Mouse (Mus musculus) cerebellum, adult 18-20 months (tissue): Measurements from ENCODE around the gene Tdrd3.

ENCODE experiments used
- DNase-seq, 2 experiments: peaks; one replicate each; pipeline ENCODE4 v3.0.0; 2021

The Tdrd3 gene

DNA sequence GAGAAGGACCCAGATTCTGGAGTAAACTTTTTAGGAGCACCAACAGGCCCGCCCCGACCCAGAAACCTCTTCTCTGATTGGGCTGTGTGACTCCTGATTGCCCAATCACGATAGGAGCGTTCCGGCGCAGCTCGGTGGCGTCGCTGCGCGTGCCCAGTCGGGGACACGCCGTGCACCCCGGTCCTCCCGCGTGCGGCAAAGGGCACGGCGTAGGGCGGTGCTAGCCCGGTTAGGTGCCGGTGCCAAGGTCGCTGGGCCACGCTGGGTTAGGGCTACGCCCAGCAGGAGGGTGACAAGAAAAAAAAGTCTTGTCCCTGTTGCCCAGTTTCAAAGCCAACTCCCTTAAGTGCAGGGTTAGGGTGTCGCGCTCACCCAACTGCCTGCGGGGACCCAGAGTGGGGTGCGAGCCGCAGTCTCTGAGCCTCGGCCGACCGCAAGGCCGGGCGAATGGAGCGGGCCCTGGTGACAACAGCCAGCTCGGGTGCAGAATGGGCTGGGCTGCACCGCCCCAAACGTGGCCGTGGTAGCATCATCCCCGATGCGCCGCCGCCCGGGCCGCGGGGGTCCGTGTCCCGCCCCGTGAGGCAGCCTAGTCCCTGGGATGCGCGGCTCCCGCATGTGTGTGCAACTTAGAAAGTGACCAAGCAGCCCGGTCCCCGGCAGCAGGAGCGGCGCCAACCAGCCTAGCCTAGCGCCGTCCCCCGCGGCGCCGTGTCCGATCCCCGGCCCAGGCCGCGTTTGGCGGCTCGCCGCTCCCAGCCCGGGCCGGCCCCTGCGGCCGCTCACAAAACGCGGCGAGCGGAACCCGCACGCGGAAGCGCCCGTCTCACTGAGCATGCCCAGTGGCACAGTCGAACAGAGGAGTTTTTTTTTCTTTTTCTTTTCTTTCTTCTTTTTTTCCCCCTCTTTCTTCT lies at the start of gene Tdrd3:
Gene Tdrd3, plus strand, starts transcription at position 832 of the 914 bp plus-strand sequence.
- peak; percentile 95 to 96 for DNase-seq

DNA sequence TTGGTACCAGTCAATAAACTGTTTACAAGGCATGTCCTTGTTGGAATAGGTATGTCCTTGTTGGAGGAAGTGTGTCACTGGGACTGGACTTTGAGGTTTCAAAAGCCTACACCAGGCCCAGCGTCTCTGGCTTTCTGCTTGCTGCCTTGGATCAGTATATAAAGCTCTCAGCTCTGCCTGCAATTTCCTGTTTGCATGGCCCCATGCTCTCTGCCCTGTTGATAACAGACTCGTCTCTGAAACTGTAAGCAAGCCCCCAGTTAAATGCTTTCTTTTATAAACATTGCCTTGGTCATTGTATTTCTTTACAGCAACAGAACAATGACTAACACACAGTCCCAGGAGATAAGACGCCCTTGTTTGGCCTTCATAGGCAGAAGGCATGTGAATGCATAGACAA lies 49.3 kb upstream of the Tdrd3 start:
- no peak for DNase-seq

DNA sequence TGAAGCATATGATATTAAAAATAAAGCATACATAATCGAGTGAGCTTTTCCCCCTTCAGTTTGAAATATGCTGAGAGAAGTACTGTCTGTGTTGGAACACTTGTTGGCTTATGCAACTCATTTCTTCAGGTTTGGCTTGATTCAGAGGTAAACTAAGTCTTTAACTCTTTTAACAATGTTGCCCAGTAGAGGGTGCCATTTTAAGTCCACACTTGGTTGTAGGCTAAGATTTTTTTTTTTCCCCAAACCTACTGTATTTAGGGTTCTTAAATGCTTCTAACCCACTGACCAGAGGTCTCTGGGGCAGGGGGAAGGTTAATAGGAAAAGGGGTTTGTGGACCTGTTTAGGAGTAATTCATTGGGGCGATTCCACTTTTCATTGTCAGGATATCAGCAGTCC lies 33.4 kb upstream of the Tdrd3 start:
- DNase-seq, result no peak

DNA sequence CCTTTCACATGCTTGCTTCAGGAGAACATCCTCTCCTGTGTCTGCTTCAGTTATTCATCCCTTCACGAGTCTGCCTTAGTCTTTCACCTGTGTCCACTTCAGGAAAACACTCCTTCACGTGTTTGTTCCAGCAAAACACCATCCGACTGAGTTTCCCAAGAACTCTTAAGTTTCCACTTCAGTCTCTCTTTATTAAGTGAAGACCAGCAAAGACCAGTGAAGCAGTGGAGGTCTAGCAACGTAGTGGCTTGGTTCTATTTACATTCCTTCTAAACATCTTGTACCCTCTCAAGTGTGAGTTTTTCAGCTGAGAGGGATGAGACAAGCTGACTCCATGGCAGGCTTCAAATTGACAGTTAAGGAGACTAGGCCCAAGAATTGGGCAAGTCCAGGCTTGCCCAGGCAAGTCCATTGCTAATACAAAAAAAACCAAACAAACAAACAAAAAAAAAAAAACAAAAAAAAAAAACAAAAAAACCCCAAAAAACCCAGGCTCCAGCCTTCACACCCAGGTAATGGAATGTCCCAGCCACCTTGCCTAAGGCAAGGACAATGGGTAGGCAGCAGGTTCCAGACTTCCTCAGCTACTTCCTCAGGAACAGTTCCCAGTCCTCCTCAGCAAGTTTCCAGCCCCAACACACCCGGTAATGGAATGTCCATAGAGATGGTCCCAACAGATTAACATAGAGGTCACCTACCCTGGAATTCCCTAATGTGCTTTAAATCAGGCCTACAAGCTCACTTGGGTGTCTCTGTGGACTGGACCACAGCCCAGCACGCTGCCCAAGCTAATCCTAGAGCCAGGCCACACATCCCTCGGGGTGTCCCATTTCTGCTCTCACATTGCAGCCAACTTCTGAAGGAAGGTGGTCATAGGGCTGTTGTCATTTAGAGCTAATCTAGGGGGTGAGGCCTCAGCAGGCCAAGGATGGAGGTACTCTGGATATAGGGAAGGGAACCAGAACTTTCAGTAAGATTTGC lies 31.9 kb upstream of the Tdrd3 start:
- DNase-seq, result no peak

DNA sequence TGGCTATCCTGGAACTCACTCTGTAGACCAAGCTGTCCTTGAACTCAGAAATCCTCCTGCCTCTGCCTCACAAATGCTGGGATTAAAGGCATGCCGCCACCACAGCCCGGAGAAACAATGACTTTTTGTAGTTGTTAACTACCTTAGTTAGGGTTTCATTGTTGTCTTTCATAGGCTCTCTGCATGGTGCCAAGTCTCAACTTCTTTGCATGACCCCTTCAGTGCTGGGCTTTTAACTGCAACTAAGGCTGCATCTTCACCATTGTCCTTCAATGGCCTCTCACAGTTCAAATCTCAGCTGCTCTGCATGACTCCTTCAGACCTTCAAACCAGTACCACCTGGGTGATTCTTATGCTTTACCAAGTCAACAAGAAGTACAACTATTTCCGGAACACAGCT lies 23.3 kb upstream of the Tdrd3 start:
- no peak for DNase-seq

DNA sequence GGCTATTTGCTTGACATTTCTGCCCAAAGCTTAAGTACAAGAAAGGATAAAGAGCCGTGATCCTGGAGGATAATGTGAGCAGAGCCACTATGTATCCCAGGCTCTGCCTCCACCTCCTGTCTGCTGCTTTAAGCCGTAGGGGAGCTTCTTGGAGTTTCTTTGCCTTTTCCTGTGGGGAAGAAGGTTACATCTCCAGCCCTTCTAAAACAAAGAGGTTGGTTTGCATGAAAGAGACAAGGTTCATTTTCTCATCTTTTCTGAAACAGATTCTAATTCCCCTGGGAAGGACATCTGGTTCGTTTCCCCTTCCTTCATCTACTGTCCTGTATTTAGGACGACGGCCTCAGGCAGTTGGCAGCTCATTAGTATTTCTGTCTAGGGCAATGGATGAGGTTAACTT lies 19.8 kb upstream of the Tdrd3 start:
- DNase-seq, result no peak

DNA sequence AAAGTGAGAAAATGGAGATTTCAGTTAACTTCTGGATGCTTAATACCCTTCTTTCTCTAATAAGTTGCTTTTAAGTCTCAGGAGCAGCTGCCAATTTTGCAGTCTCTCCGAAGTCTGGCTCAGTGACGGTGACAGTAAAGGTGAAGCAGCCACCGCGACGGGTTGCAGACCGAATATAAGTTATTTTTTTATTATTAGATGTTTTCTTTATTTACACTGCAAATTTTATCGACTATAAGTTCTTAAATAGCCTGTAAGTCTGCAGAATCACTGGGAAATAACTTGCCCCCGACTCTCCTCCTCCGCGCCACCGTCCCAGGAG lies 992 bp upstream of the Tdrd3 start:
- DNase-seq, result no peak

DNA sequence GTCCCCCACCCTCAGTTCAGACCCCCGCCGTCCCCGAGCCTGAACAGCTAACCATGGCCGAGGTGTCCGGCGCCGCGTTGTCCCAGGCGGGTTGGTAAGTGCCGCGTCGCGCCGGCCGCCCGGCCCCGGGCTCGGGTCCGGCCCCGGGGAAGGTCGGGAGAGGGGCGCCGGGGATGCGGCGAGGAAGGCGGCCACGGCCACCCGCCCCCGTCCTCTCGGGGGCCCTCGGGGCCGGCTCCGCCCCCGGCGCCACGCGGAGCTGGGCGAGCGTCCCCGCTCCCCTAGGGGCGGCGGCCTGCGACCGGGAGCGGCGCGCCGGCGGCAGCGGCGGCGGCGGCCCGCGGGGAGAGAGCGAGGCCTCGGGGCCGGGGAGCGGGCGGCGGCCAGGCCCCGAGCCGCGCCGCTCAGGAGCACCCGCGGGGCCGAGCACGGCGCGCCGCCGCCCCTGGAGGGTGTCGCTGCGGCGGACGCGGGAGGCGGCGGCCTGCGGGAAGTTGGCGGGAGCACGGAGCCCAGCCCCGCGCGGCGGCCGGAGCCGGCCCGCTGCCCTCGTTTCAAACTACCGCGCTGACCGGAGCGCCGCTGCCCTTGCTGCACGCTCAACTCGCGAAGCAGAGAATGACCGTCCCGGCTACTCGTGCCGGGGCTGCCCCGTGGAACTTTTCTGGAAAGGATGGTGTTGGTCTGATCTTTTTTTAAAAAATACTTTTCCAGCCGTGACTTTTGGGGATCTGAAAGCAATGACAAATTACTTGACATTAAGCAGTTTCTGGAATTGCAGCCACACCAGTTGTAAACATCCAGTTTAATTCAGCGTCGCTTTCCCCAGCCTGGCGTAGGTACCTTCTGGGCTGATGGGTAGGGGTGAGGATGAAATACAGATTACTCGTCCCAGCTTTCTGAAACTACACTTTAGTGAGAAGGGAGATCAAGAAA lies 584 bp downstream of the Tdrd3 start:
- DNase-seq, result peak; percentile 59 to 77

DNA sequence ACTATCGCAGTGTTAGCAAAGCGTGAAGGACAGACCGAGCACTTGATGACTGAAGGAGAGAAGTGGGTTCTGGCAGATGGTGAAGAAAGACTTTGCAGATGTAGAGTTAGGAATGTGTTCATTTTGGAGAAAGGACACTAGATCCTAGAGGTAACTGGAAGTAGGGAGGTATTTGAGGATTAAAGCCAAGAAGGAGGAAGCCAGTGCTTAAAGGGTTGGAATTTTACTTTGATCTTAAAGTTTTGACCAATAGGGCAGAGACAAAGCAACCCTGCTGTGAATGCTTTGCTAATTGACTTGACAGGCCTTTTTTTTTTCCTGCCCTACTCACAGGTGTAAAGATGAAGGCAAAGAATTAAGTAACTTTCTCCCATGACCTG lies 1.2 kb downstream of the Tdrd3 start:
- DNase-seq, result no peak

DNA sequence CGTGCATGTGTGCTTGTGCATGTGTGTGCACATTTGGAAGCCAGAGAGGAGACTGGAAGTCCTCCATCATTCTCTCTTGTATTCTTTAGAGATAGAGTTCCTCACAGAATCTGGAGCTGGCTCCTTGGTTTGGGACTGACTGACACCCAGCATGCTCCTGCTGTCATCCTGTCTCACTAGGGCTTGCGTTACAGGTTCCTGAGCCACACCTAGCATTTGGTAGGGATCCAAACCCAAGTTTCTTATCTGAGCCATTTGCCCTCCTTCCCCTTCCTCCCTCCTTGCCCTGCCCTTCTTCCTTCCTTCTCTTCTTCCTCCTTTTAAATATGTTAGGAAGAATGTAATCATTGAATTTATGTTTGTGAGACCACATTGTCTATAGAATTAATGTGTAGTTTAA lies 3.3 kb downstream of the Tdrd3 start:
- no peak for DNase-seq

DNA sequence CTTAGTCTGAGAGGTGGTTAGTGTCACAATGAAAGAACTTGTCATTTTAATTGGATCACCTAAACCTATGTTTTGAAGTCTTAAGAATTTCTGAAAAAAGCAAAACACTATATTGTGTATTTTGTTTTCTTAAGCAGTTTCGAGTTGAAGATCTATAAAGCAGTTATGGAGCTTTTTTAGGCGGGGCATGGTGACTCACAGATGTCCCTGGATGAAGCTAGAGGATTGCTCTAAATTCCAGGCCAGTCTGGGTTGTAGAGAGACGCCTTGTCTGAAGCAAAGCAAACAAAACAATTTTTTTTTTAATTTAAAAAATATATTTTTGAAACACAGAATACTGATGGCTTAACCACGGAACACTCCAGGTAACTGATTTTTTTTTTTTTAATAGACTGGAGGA lies 4.1 kb downstream of the Tdrd3 start:
- no peak for DNase-seq

DNA sequence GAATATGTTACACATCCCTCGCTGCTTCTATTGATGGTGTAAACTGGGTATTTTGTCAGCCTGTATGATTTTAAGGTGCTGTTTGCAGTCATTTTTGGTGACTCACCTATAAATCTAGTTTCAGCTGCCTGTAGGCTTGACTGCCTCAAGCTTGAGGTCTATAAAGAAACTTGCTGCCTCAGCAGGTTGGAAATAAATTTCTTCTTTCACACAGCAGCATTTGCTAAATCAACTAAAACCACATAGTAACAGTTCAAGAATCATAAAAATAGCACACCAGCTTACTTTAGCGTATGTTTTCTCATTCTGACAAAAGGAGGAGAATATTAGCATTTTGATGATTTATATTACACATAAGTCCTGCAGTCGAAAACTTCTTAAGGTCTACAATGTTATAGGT lies 6.0 kb downstream of the Tdrd3 start:
- DNase-seq, result no peak

DNA sequence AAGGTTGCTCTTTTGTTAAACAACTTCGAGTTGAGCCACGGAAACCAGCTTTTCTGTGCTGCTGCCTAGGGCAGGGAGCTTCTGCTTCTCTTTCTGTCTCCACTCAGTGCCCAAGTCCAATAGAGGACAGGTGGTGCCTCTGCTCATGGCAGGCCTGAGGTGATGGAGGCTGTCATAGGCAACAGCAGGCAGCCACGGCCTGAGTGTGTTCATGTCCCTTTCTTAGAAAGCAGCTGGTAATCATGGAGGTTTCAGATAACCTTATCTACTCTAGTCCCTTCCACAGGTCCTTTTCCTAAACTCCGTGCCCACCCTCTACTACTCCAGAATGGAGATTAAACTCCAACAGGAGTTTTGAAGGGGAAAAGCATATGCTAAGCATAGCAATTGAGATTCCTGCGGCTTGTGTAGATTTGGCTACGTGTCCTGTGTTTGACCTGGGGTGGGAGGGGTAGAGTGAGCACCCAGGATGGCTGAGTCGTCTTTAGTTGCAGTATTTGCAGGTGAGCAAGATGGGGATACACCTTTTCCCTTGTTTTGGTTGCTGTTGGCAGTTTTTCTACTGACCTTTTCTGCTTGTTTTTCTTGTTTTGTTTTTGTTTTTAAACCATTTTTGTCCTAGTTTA lies 10.0 kb downstream of the Tdrd3 start:
- DNase-seq, result peak in 1 of 2 experiments; percentile 21

DNA sequence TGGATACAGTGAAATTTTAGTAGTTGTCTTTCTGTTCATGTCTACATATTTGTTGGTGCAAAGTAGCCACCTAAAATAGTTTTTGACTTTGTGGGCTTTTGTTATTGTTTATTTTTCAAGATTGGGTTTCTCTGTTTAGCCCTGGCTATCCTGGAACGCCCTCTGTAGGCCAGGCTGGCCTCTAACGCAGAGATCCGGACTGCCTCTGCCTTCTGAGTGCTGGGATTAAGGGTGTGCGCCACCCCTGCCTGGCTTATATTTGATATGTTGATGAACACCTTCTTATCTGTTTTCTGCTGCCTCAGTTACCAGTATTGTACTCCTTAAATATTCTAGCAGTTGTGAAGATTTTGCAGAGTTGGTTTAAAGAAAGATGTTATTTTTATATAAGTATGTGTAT lies 10.6 kb downstream of the Tdrd3 start:
- DNase-seq, result no peak

DNA sequence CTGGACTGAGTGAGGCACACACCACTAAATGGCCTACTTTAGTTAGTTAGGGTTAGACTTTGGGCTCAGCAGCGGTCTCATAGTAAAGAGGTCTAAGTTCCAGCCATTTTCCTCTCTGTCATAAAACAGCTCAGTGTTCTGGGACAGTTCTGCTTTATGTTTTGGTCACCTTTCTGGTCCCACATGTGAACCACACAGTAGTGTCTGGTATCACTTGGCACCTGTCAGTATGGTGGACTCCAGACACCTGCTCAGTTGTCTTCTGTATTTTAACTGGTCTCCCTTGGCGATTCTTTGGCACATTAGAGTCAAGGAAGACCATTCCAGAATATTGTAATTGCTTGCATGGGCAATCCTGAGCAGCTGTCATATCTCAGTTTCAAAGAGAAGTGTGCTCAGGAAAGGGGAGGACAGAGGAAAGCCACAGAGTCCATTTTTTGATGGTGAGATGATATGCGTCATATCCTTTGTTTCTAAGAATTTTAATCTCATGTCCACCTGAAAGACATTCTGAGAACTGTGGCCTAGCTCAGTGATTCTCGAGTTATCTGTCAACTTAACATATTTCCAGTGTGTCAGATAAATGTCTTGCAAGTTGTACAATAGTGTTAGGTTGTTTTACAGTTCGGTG lies 11.3 kb downstream of the Tdrd3 start:
- no peak for DNase-seq

DNA sequence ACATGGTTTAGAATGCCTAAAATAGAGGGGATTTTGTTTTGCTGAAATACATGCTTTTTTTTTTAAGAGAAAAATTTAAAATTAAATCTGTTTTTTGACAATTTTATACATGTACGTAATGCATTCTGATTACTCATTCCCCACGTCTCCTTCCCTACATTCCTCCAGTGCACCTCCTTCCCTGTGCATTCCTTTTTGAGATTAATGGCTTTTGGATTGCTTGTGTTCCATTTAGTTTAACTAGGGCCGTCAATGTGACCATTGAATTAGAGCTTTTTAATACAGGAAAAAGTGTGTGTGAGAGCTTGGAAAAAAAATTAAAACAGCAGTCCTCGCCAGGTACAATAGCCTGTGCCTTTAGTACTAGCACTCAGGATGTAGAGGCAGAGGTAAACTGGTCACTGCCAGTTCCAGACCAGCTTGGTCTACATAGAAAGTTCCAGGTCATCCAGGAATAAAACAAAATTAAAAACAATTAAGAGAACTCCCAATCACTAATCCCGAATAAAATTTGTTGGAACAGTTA lies 17.0 kb downstream of the Tdrd3 start:
- no peak for DNase-seq

DNA sequence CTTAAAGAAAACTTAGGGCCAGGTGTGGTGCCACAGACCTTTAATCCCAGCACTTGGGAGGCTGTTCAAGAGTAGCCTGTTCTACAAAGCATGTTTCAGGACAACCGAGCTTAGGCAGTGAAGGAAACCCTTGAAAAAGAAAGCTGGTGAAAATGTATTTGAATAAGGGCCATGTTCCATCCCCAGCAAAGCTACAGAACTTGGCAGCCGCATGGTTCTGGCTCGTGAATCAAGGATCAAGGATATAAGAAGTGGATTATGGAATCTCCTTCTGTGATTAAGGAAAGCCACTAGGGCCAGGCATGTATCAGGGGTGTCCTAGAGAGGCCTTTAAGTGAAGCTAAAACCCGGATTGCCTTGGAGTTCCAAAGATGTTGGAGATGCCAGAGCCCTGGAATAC lies 18.9 kb downstream of the Tdrd3 start:
- DNase-seq, result no peak

DNA sequence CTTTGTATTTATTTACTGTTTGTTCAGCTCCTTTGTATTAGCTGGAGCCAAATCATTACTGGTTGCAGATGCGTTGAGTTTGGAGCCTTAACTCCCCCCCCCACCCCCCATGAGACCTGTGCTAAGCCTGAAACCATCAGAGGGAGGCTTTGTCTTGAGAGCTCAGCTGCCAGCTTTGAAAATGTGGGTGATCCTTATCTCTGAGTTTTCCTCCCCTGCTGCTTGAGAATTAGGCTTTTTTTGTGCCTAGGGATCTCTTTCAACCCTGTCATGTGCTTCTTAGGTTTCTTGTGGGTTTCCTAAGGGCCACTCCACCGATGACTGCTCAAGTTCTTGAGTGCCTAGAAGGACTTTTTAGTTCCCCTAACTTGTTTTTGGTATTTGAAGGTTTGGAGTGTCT lies 23.3 kb downstream of the Tdrd3 start:
- no peak for DNase-seq

DNA sequence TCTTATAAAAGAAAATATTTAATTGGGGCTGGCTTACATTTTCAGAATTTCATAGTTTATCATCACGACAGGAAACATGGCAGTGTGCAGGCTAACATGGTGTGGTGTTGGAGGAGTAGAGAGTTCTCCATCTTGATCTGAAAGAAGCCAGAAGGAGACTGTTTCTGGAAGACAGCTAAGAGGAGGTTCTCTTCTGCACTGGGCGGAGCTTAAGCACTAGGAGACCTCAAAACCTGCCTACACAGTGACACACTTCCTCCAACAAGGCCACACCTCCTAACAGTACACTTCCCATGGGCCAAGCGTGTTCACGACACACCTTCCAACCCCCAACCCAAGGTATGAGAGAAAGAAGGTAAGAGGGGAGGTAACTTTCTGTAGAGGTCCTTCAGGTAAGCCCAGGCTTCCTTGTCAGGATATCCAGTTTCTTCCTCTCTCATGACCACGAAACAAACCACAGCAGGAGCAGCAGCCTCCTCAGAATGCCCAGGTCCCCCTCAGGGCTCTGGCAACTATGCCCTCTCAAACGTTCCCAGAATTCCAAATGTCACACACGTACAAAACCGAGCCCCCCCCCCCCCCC lies 30.0 kb downstream of the Tdrd3 start:
- DNase-seq, result no peak

DNA sequence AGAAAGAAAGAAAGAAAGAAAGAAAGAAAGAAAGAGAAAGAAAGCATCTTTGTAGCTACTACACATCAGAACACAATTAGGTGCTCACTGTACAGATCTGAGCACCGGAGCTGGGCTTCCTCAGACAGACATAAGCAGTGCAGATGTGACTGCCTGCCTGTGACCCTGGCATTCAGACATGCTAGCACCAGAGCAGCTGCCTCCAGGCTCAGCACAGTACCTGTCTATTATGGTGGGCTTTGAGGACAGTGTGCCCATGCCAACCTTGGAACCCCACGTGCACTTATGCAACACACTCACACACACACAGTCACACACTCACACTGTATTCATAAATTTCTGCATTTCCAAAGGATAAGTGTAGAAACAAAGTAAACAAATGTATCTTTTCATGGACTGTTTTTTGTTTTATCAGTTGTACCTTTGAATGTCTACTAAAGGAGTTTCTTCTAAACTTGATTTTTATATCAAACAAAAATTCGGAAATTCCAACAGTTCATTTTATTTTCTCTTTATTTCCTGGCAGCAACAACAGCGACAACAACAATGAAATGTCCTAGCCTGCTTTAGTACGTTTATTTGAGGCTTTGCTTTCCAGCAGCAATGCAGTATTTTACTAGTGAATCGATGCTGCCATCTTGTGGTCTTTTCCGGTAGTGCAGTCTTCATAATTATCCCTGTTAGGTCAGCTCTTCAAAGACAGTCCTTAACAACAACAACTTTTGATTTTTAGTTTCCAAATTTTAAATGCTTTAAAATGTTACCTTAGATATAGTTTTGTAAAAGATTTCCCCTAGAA lies 35.4 kb downstream of the Tdrd3 start:
- peak; percentile 64 to 80 for DNase-seq
